Mouse (Mus musculus): ENCODE data around the gene Sel1l3. TPM values are rescaled to one million over a fixed set of nuclear protein-coding genes. Genes with fewer than 3 reads are reported as not detected.

Gene Sel1l3
- polyA plus RNA-seq, 1 experiment from 2014 or later = 11.1 TPM

DNA sequence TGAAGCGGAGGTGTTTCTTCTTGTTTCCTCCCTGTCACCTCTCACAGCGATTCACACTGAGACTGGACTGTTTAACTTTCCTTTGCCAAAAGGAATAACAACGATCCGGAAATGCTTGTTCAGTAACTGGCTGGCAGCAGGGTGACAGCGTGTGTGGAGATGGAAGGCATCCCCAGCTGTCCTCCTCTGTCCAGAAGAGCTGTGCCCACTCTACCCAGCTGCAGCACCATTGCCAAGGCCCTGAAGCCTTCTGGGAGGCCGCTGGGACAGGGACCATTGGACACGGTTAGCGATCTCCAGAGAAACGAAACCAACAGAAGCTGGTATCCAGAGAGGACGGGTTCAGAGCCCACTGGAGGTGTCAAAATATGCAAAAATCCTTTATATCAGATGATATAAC, 30.2 kb upstream of the Sel1l3 start:
- H3K4me3 ChIP-seq (ENCODE audit: low read depth, low read length) = no peak overlapping the region
- no peaks in the 10 kb centered on the region for H3K27me3 ChIP-seq (replicated peaks; ENCODE audit: control insufficient read depth, insufficient read depth, low read length)
- H3K4me2 ChIP-seq (ENCODE audit: low read length) = no peak overlapping the region
- ATAC-seq (replicated peaks; ENCODE audit: low FRiP score, low TSS enrichment, low read depth) (no peak), DNase-seq (ENCODE audit: low spot score) (no peak)
- H3K4me1 ChIP-seq (replicated peaks; ENCODE audit: control insufficient read depth, insufficient read depth, low read length) = no peaks in the 10 kb centered on the region
- H3K27ac ChIP-seq (ENCODE audit: low read depth) = no peak overlapping the region
- no peak overlapping the region for H3K9ac ChIP-seq (ENCODE audit: low read length)
- H3K9me3 ChIP-seq (ENCODE audit: control insufficient read depth, low read length) = no peaks in the 10 kb centered on the region
- 69% methylated on average over 10 of the region's 10 CpGs for WGBS
- H3K36me3 ChIP-seq (ENCODE audit: control insufficient read depth, insufficient read depth, low read length) = no peaks in the 10 kb centered on the region

DNA sequence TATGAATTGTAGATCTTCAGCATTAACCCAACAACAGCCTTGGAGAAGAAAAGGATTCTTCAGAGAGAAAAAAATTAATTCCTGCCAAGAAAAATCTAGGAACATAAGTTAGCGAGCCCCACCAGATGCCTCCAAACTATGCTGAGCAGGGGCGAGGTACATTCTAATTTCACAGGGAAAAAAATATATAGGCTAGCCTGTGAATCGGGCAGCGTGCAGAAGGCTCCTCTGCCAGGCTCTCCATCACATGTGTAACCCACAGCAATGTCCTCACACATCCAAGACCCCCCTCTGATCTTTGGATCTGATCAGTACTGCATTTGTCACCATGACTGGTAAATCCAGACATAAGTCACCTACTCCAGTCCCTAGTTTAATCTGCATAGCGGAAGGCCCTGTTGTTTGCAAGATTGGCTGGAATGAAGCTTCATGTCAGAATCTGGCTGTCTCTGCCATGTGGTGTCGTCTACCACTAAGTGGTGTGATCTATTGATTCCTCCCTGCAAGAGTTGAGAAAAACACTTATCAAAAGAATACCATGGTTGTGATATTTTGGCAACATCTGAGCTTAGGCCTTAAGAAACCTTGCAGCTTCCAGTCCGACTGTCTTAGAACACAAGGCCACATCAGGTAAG, 29.3 kb upstream of the Sel1l3 start:
- no peak for DNase-seq (ENCODE audit: low spot score)
- WGBS = 84% methylated on average over 7 of the region's 7 CpGs
- Histone ChIP-seq H3K36me3 (ENCODE audit: control insufficient read depth, insufficient read depth, low read length) (no peaks in the 10 kb centered on the region), H3K9ac (ENCODE audit: low read length) (no peak overlapping the region), H3K4me3 (ENCODE audit: low read depth, low read length) (no peak overlapping the region), H3K9me3 (ENCODE audit: control insufficient read depth, low read length) (no peaks in the 10 kb centered on the region), H3K27me3 (replicated peaks; ENCODE audit: control insufficient read depth, insufficient read depth, low read length) (no peaks in the 10 kb centered on the region), H3K4me1 (replicated peaks; ENCODE audit: control insufficient read depth, insufficient read depth, low read length) (no peaks in the 10 kb centered on the region), H3K27ac (ENCODE audit: low read depth) (no peak overlapping the region), H3K4me2 (ENCODE audit: low read length) (no peak overlapping the region)
- ATAC-seq (replicated peaks; ENCODE audit: low FRiP score, low TSS enrichment, low read depth) = no peak

DNA sequence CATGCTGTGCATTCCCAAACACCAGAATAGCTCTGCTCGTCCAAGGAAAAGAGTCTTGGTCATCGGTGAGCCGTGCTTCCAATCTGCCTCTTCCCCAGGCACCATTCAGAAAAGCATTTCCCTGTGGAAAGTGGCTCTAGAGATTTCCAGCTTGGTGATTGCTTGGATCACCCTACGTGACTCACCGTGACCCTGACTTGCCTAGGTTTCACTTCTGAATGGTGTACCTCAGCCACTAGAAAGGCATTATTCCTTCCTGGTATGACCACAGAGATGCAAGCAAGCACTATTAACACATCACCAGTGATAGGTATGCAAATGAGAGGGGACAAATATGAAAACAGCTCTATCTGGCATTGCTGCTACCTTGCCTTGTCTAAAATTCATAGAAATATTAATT, 28.2 kb upstream of the Sel1l3 start:
- no peak overlapping the region for H3K27ac ChIP-seq (ENCODE audit: low read depth)
- no peak overlapping the region for H3K4me3 ChIP-seq (ENCODE audit: low read depth, low read length)
- no peaks in the 10 kb centered on the region for H3K9me3 ChIP-seq (ENCODE audit: control insufficient read depth, low read length)
- H3K9ac ChIP-seq (ENCODE audit: low read length) = no peak overlapping the region
- H3K4me2 ChIP-seq (ENCODE audit: low read length) = no peak overlapping the region
- H3K27me3 ChIP-seq (replicated peaks; ENCODE audit: control insufficient read depth, insufficient read depth, low read length) = no peaks in the 10 kb centered on the region
- H3K36me3 ChIP-seq (ENCODE audit: control insufficient read depth, insufficient read depth, low read length) = no peaks in the 10 kb centered on the region
- 84% methylated on average over 5 of the region's 5 CpGs for WGBS
- no peak for ATAC-seq (replicated peaks; ENCODE audit: low FRiP score, low TSS enrichment, low read depth)
- no peak for DNase-seq (ENCODE audit: low spot score)
- H3K4me1 ChIP-seq (replicated peaks; ENCODE audit: control insufficient read depth, insufficient read depth, low read length) = no peaks in the 10 kb centered on the region

DNA sequence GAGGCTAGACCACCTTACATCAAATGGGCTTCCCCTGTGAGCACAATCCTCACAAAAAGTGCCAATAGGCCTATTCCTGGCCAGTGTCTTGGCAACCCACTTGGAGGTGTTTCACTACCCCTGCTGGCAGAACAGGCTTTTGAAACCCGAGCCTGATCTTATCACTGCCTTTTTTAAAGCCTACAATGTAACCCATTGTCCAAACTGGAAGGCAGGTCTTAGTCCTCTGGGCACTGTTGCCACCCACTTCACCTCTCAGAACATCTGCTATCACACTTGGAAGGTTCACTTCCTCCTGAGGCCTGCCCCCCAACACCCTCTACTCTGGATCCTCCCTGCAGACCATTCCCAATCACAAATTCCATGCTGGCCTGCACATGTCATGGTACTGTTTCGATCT, 27.4 kb upstream of the Sel1l3 start:
- Histone ChIP-seq H3K4me1 (replicated peaks; ENCODE audit: control insufficient read depth, insufficient read depth, low read length) (no peaks in the 10 kb centered on the region; the same call in 1 of the 2 replicates), H3K4me3 (ENCODE audit: low read depth, low read length) (no peak overlapping the region), H3K9me3 (ENCODE audit: control insufficient read depth, low read length) (no peaks in the 10 kb centered on the region), H3K9ac (ENCODE audit: low read length) (no peak overlapping the region), H3K4me2 (ENCODE audit: low read length) (no peak overlapping the region), H3K36me3 (ENCODE audit: control insufficient read depth, insufficient read depth, low read length) (no peaks in the 10 kb centered on the region), H3K27ac (ENCODE audit: low read depth) (no peak overlapping the region), H3K27me3 (replicated peaks; ENCODE audit: control insufficient read depth, insufficient read depth, low read length) (no peaks in the 10 kb centered on the region)
- ATAC-seq (replicated peaks; ENCODE audit: low FRiP score, low TSS enrichment, low read depth) = no peak
- no peak for DNase-seq (ENCODE audit: low spot score)
- WGBS = 52% methylated on average over 2 of the region's 2 CpGs

DNA sequence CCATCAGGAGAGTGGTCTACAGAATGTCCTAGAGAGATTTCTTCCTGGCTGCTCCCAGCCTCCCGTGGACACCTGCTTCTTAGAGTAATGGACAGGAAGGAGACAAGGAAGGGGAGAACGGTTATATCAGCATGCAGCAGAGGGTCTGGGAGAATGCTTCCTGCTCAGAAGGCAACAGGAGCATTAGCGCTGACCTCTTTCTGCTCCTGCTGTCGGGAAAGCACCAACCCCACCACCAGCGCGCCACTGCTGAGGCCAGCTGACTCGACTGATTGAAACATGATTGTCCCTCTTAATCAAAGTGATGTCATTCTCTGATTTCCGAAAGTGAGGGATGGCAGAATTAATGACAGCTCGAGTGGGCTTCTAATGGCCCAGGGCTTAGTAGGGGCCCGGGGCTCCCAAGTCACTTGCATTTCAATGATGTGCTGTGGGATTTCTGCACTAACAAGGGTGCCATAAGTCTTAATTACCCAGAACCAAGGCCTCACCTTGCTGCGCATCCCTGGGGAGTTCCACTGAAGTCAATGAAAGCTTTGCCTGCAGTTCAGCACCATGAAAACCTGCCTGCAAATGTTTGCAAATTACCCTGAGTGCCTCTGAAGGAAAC, 26.2 kb upstream of the Sel1l3 start:
- no peak for DNase-seq (ENCODE audit: low spot score)
- 50% methylated on average over 11 of the region's 11 CpGs for WGBS
- Histone ChIP-seq H3K27ac (ENCODE audit: low read depth) (no peak overlapping the region), H3K4me3 (ENCODE audit: low read depth, low read length) (no peak overlapping the region), H3K4me2 (ENCODE audit: low read length) (no peak overlapping the region), H3K27me3 (replicated peaks; ENCODE audit: control insufficient read depth, insufficient read depth, low read length) (no peaks in the 10 kb centered on the region), H3K4me1 (replicated peaks; ENCODE audit: control insufficient read depth, insufficient read depth, low read length) (peaks cover 5% of the 10 kb centered on the region), H3K36me3 (ENCODE audit: control insufficient read depth, insufficient read depth, low read length) (no peaks in the 10 kb centered on the region), H3K9me3 (ENCODE audit: control insufficient read depth, low read length) (no peaks in the 10 kb centered on the region), H3K9ac (ENCODE audit: low read length) (no peak overlapping the region)
- no peak for ATAC-seq (replicated peaks; ENCODE audit: low FRiP score, low TSS enrichment, low read depth)

DNA sequence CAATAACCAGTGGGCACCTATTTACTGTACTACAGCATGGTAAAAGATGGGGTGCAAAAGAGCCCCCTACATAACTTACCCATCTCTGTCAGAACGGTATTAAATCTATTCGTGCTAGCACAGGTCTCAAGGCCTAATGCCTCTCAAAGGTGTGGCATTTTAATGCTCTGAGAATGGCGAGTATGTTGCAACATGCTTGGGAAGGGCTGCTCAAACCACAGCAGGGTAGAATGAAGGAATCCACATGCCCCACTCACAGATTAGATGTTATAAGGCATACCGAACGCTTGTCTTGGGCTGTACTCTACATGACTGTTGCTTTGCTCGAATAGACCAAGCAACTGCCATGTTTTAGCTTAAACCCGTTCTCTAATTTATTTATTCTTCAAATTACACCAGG, 25.5 kb upstream of the Sel1l3 start:
- Histone ChIP-seq H3K4me1 (replicated peaks; ENCODE audit: control insufficient read depth, insufficient read depth, low read length) (peaks cover 5% of the 10 kb centered on the region), H3K27me3 (replicated peaks; ENCODE audit: control insufficient read depth, insufficient read depth, low read length) (no peaks in the 10 kb centered on the region), H3K4me3 (ENCODE audit: low read depth, low read length) (no peak overlapping the region), H3K36me3 (ENCODE audit: control insufficient read depth, insufficient read depth, low read length) (no peaks in the 10 kb centered on the region), H3K4me2 (ENCODE audit: low read length) (no peak overlapping the region), H3K27ac (ENCODE audit: low read depth) (no peak overlapping the region), H3K9me3 (ENCODE audit: control insufficient read depth, low read length) (no peaks in the 10 kb centered on the region), H3K9ac (ENCODE audit: low read length) (no peak overlapping the region)
- DNase-seq (ENCODE audit: low spot score) (no peak), ATAC-seq (replicated peaks; ENCODE audit: low FRiP score, low TSS enrichment, low read depth) (no peak)
- WGBS = 91% methylated on average over 7 of the region's 7 CpGs

DNA sequence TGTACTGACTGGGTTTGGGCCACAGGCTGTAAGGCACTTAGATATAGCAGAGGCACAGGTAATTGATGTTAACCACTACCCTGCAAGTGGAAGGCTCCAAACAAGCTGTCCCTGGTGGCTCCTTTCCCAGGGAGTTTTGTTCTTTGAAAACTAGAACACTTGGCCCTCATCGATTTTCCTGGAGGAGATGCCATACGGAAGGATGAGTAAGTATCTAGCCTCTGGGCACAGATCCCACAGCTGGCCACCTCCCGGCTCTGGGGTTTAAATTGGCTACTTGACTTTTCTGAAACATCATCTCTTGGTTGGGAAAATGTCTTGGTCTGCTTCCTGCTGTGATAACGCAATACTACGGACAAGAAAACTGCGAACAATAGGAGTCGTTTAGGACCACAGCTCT, 25.0 kb upstream of the Sel1l3 start:
- Histone ChIP-seq H3K9me3 (ENCODE audit: control insufficient read depth, low read length) (no peaks in the 10 kb centered on the region), H3K27me3 (replicated peaks; ENCODE audit: control insufficient read depth, insufficient read depth, low read length) (no peaks in the 10 kb centered on the region), H3K36me3 (ENCODE audit: control insufficient read depth, insufficient read depth, low read length) (no peaks in the 10 kb centered on the region), H3K9ac (ENCODE audit: low read length) (no peak overlapping the region), H3K27ac (ENCODE audit: low read depth) (no peak overlapping the region), H3K4me2 (ENCODE audit: low read length) (no peak overlapping the region), H3K4me1 (replicated peaks; ENCODE audit: control insufficient read depth, insufficient read depth, low read length) (peaks cover 5% of the 10 kb centered on the region), H3K4me3 (ENCODE audit: low read depth, low read length) (no peak overlapping the region)
- DNase-seq (ENCODE audit: low spot score) (no peak), ATAC-seq (replicated peaks; ENCODE audit: low FRiP score, low TSS enrichment, low read depth) (no peak)
- WGBS = 84% methylated on average over 7 of the region's 7 CpGs

DNA sequence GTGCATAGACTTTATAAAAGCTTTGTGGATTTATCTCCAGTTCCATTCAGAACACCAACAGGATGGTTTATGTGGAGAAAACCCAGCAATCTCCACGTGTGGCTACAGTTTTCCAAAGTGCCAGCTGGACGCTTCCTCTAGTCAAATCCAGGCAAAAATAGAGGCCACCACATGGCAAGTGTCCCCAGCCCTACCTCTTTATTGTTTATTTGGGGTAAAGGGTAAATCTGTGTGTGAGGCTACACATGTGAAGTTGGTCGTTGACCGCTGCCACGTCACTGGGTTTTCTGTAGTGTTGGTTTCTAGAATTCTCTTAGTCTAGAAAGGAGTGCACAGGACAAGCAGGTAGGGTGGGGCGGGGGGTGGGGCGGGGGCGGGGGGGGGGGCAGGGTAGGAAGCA, 23.0 kb upstream of the Sel1l3 start:
- 80% methylated on average over 7 of the region's 8 CpGs for whole genome bisulfite sequencing
- Histone ChIP-seq H3K9ac (ENCODE audit: low read length) (no peak overlapping the region), H3K4me3 (ENCODE audit: low read depth, low read length) (no peak overlapping the region), H3K4me1 (replicated peaks; ENCODE audit: control insufficient read depth, insufficient read depth, low read length) (peaks cover 5% of the 10 kb centered on the region), H3K36me3 (ENCODE audit: control insufficient read depth, insufficient read depth, low read length) (no peaks in the 10 kb centered on the region), H3K4me2 (ENCODE audit: low read length) (no peak overlapping the region), H3K27me3 (replicated peaks; ENCODE audit: control insufficient read depth, insufficient read depth, low read length) (no peaks in the 10 kb centered on the region), H3K27ac (ENCODE audit: low read depth) (no peak overlapping the region), H3K9me3 (ENCODE audit: control insufficient read depth, low read length) (no peaks in the 10 kb centered on the region)
- DNase-seq (ENCODE audit: low spot score) (no peak), ATAC-seq (replicated peaks; ENCODE audit: low FRiP score, low TSS enrichment, low read depth) (no peak)

DNA sequence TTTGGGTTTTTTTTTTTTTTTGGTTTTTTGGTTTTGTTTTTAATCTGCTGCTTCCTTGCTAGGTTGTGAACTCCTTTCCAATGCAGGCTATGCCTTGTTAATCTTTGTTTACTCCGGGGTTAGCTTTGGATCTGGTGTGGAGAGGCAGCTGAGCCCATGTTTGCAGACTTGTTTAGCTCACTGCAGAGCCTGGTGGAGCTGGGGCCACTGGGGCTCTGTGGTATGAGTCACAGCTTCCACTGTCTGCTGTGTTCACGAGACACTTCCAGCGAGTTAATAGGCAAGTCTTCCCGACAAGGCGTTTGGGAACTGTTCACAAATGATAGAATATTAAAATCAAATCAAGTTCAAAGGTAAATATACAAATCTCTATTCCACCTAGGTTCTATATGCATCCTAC, 22.4 kb upstream of the Sel1l3 start:
- Histone ChIP-seq H3K27ac (ENCODE audit: low read depth) (no peak overlapping the region), H3K9me3 (ENCODE audit: control insufficient read depth, low read length) (no peaks in the 10 kb centered on the region), H3K4me2 (ENCODE audit: low read length) (no peak overlapping the region), H3K36me3 (ENCODE audit: control insufficient read depth, insufficient read depth, low read length) (no peaks in the 10 kb centered on the region), H3K4me3 (ENCODE audit: low read depth, low read length) (no peak overlapping the region), H3K27me3 (replicated peaks; ENCODE audit: control insufficient read depth, insufficient read depth, low read length) (no peaks in the 10 kb centered on the region), H3K4me1 (replicated peaks; ENCODE audit: control insufficient read depth, insufficient read depth, low read length) (peaks cover 5% of the 10 kb centered on the region), H3K9ac (ENCODE audit: low read length) (no peak overlapping the region)
- DNase-seq (ENCODE audit: low spot score) (no peak), ATAC-seq (replicated peaks; ENCODE audit: low FRiP score, low TSS enrichment, low read depth) (0 out of 2 replicates have a peak, but pooled peaks have one; percentile 38)
- 7% methylated on average over 5 of the region's 5 CpGs for WGBS
